Mouse (Mus musculus) ES-Bruce4 (cell line): ENCODE measurements at regions not wholly inside any gene's neighbourhood (a gene's known extent, or its start where the extent isn't known, plus 50 kb on each side); places are given as distances from the start of the nearest gene placed in this dataset.

Source experiments
- CTCF ChIP-seq: IDR thresholded peaks from one replicate; pipeline ENCODE4 v1.8.1; 2011; ENCODE audit warnings: low read depth, low read length
- EP300 ChIP-seq: IDR thresholded peaks from 2 replicates; pipeline ENCODE4 v1.6.1; 2011; ENCODE audit warnings: low read depth, low read length; ENCODE audit not compliant: insufficient read depth
- POLR2A ChIP-seq: IDR thresholded peaks from one replicate; pipeline ENCODE4 v1.8.1; 2011; ENCODE audit warnings: low read length; ENCODE audit not compliant: insufficient read depth

- TF ChIP-seq CTCF = no peak
- no peak for TF ChIP-seq EP300
- TF ChIP-seq POLR2A = no peak
Measured at GRCm38 (mm10) chr17:3836386-3836785, 140.3 kb upstream of the Nox3 start.
